Mouse (Mus musculus) forebrain, embryonic 15.5 days (tissue): Measurements from ENCODE around the gene Fxn. TPM values are rescaled to one million over a fixed set of nuclear protein-coding genes. Genes with fewer than 3 reads are reported as not detected.

Source experiments
- ATAC-seq: fragments of 200-750 bp; cut with Nextera tagmentation; replicated peaks from 2 replicates; pipeline ENCODE4 v1.8.0; 2017; ENCODE audit warnings: mild to moderate bottlenecking, moderate TSS enrichment, moderate library complexity
- H3K27ac ChIP-seq: fragments of 300-500 bp; sonication (generic); replicated peaks from 2 replicates; pipeline ENCODE4 v1.5.1; 2015; ENCODE audit warnings: mild to moderate bottlenecking, inconsistent platforms
- H3K27me3 ChIP-seq: fragments of 300-500 bp; sonication (generic); 2 replicates; pipeline ENCODE4 v1.6.1; 2015; ENCODE audit warnings: inconsistent platforms
- H3K36me3 ChIP-seq: fragments of 300-500 bp; sonication (generic); 2 replicates; pipeline ENCODE4 v1.6.1; 2015; ENCODE audit warnings: mild to moderate bottlenecking, inconsistent platforms
- H3K4me1 ChIP-seq: fragments of 300-500 bp; sonication (generic); 2 replicates; pipeline ENCODE4 v1.6.1; 2015; ENCODE audit warnings: inconsistent platforms
- H3K4me2 ChIP-seq: fragments of 300-500 bp; sonication (generic); replicated peaks from 2 replicates; pipeline ENCODE4 v1.6.1; 2015; ENCODE audit warnings: mild to moderate bottlenecking, inconsistent platforms
- H3K4me3 ChIP-seq: fragments of 300-500 bp; sonication (generic); 2 replicates; pipeline ENCODE4 v1.5.1; 2015; ENCODE audit warnings: mild to moderate bottlenecking, inconsistent platforms
- H3K9ac ChIP-seq: fragments of 300-500 bp; sonication (generic); replicated peaks from 2 replicates; pipeline ENCODE4 v1.6.1; 2015; ENCODE audit warnings: mild to moderate bottlenecking, inconsistent platforms
- H3K9me3 ChIP-seq: fragments of 300-500 bp; sonication (generic); 2 replicates; pipeline ENCODE4 v1.6.1; 2016; ENCODE audit warnings: inconsistent platforms
- WGBS: fragments of 180-500 bp; shearing (Covaris S2); methylation state at CpG from one replicate; pipeline ENCODE4 v1.1.7; 2015; ENCODE audit warnings: mixed read lengths; 5-methylcytosine and 5-hydroxymethylcytosine counted together
- polyA plus RNA-seq: library from polyadenylated mRNA; unstranded; fragments of >200 nt; fragmentation: Nextera tagmentation; extraction: Ambion mirVana; gene quantifications from 2 replicates; pipeline ENCODE4 v1.2.1, GENCODE M21; 2015

The Fxn gene
- polyA plus RNA-seq, 1 experiment from 2014 or later: 43.4 TPM

GRCm38 (mm10) chr19:24315234-24315633 lies 34.8 kb upstream of the Fxn start:
- WGBS: 81% methylated on average over 4 of the region's 4 CpGs
- Histone ChIP-seq H3K4me3 (no peak overlapping the region), H3K27ac (no peak overlapping the region), H3K4me2 (no peak overlapping the region), H3K27me3 (no peaks in the 10 kb centered on the region), H3K36me3 (no peaks in the 10 kb centered on the region), H3K4me1 (peaks cover 27% of the 10 kb centered on the region), H3K9ac (no peak overlapping the region), H3K9me3 (no peaks in the 10 kb centered on the region)
- no peak for ATAC-seq

GRCm38 (mm10) chr19:24314676-24315075 lies 34.3 kb upstream of the Fxn start:
- no peaks in the 10 kb centered on the region for H3K36me3 ChIP-seq
- no peak overlapping the region for H3K4me3 ChIP-seq
- H3K9me3 ChIP-seq: no peaks in the 10 kb centered on the region
- H3K9ac ChIP-seq: no peak overlapping the region
- peaks cover 27% of the 10 kb centered on the region for H3K4me1 ChIP-seq
- H3K27me3 ChIP-seq: no peaks in the 10 kb centered on the region
- WGBS: 93% methylated on average over 11 of the region's 11 CpGs
- no peak overlapping the region for H3K4me2 ChIP-seq
- ATAC-seq: no peak
- no peak overlapping the region for H3K27ac ChIP-seq

GRCm38 (mm10) chr19:24312556-24313342 lies 32.3 kb upstream of the Fxn start:
- H3K4me2 ChIP-seq: no peak overlapping the region
- H3K9me3 ChIP-seq: no peaks in the 10 kb centered on the region
- no peaks in the 10 kb centered on the region for H3K27me3 ChIP-seq
- no peak overlapping the region for H3K4me3 ChIP-seq
- peak; percentile 51; the same call in 1 of the 2 replicates for ATAC-seq
- H3K36me3 ChIP-seq: no peaks in the 10 kb centered on the region
- H3K9ac ChIP-seq: no peak overlapping the region
- H3K27ac ChIP-seq: peak overlapping the region; percentile 59
- H3K4me1 ChIP-seq: peaks cover 33% of the 10 kb centered on the region
- WGBS: 14% methylated on average over 12 of the region's 12 CpGs

GRCm38 (mm10) chr19:24312046-24312445 lies 31.6 kb upstream of the Fxn start:
- H3K4me3 ChIP-seq: no peak overlapping the region
- WGBS: 68% methylated on average over 5 of the region's 5 CpGs
- no peak overlapping the region for H3K9ac ChIP-seq
- peaks cover 32% of the 10 kb centered on the region for H3K4me1 ChIP-seq
- H3K27me3 ChIP-seq: no peaks in the 10 kb centered on the region
- no peaks in the 10 kb centered on the region for H3K36me3 ChIP-seq
- no peak overlapping the region for H3K27ac ChIP-seq
- no peaks in the 10 kb centered on the region for H3K9me3 ChIP-seq
- no peak for ATAC-seq
- H3K4me2 ChIP-seq: no peak overlapping the region

GRCm38 (mm10) chr19:24308305-24308705 lies 27.9 kb upstream of the Fxn start:
- 13% methylated on average over 5 of the region's 5 CpGs for WGBS
- peak; percentile 40 for ATAC-seq
- H3K4me2 ChIP-seq: no peak overlapping the region
- H3K9me3 ChIP-seq: no peaks in the 10 kb centered on the region
- no peaks in the 10 kb centered on the region for H3K36me3 ChIP-seq
- H3K27ac ChIP-seq: peak overlapping the region; percentile 65
- H3K4me1 ChIP-seq: peaks cover 17% of the 10 kb centered on the region
- no peaks in the 10 kb centered on the region for H3K27me3 ChIP-seq
- 0 out of 2 replicates have a peak overlapping the region, but pooled peaks have one; percentile 9 for H3K9ac ChIP-seq
- H3K4me3 ChIP-seq: no peak overlapping the region

- peak overlapping the region; percentile 65 for H3K27ac ChIP-seq
- H3K4me2 ChIP-seq: no peak overlapping the region
- H3K9me3 ChIP-seq: no peaks in the 10 kb centered on the region
- WGBS: 58% methylated on average over 13 of the region's 13 CpGs
- no peak overlapping the region for H3K4me3 ChIP-seq
- no peaks in the 10 kb centered on the region for H3K36me3 ChIP-seq
- ATAC-seq: peak; percentile 30
- H3K27me3 ChIP-seq: no peaks in the 10 kb centered on the region
- 0 out of 2 replicates have a peak overlapping the region, but pooled peaks have one; percentile 9 for H3K9ac ChIP-seq
- H3K4me1 ChIP-seq: peaks cover 11% of the 10 kb centered on the region
Measured at GRCm38 (mm10) chr19:24307271-24308221, 27.1 kb upstream of the Fxn start.

GRCm38 (mm10) chr19:24306351-24306750 lies 25.9 kb upstream of the Fxn start:
- Histone ChIP-seq H3K4me3 (no peak overlapping the region), H3K27ac (no peak overlapping the region), H3K9ac (no peak overlapping the region), H3K36me3 (no peaks in the 10 kb centered on the region), H3K27me3 (no peaks in the 10 kb centered on the region), H3K4me2 (no peak overlapping the region), H3K9me3 (no peaks in the 10 kb centered on the region), H3K4me1 (peaks cover 19% of the 10 kb centered on the region)
- 93% methylated on average over 5 of the region's 5 CpGs for WGBS
- no peak for ATAC-seq

- Histone ChIP-seq H3K9me3 (no peaks in the 10 kb centered on the region), H3K27ac (no peak overlapping the region), H3K4me2 (no peak overlapping the region), H3K36me3 (no peaks in the 10 kb centered on the region), H3K9ac (no peak overlapping the region), H3K4me3 (no peak overlapping the region), H3K27me3 (no peaks in the 10 kb centered on the region), H3K4me1 (peaks cover 8% of the 10 kb centered on the region; the same call in 1 of the 2 replicates)
- WGBS: 37% methylated on average over 10 of the region's 10 CpGs
- ATAC-seq: no peak
Measured at GRCm38 (mm10) chr19:24302198-24302597, 21.8 kb upstream of the Fxn start.

GRCm38 (mm10) chr19:24301768-24302148 lies 21.4 kb upstream of the Fxn start:
- Histone ChIP-seq H3K36me3 (no peaks in the 10 kb centered on the region), H3K27ac (no peak overlapping the region), H3K9ac (no peak overlapping the region), H3K4me2 (no peak overlapping the region), H3K4me1 (peaks cover 8% of the 10 kb centered on the region; the same call in 1 of the 2 replicates), H3K27me3 (no peaks in the 10 kb centered on the region), H3K4me3 (no peak overlapping the region), H3K9me3 (no peaks in the 10 kb centered on the region)
- 15% methylated on average over 5 of the region's 5 CpGs for WGBS
- ATAC-seq: no peak

- ATAC-seq: peak; percentile 95
- Histone ChIP-seq H3K4me1 (peaks cover 8% of the 10 kb centered on the region; the same call in 1 of the 2 replicates), H3K27ac (no peak overlapping the region), H3K36me3 (no peaks in the 10 kb centered on the region), H3K4me3 (peak overlapping the region; percentile 33), H3K9ac (no peak overlapping the region), H3K9me3 (no peaks in the 10 kb centered on the region), H3K27me3 (no peaks in the 10 kb centered on the region), H3K4me2 (peak overlapping the region; percentile 40)
- WGBS: 2% methylated on average over 9 of the region's 9 CpGs
Measured at GRCm38 (mm10) chr19:24300994-24301767, 20.8 kb upstream of the Fxn start.

GRCm38 (mm10) chr19:24293537-24293936 lies 13.1 kb upstream of the Fxn start:
- Histone ChIP-seq H3K9ac (no peak overlapping the region), H3K4me1 (no peaks in the 10 kb centered on the region), H3K36me3 (no peaks in the 10 kb centered on the region), H3K4me2 (no peak overlapping the region), H3K9me3 (no peaks in the 10 kb centered on the region), H3K4me3 (no peak overlapping the region), H3K27ac (no peak overlapping the region), H3K27me3 (no peaks in the 10 kb centered on the region)
- ATAC-seq: 0 out of 2 replicates have a peak, but pooled peaks have one; percentile 23
- WGBS: 55% methylated on average over 5 of the region's 5 CpGs
